Mouse (Mus musculus): ENCODE results near the gene Prl2b1.

The Prl2b1 gene

DNA sequence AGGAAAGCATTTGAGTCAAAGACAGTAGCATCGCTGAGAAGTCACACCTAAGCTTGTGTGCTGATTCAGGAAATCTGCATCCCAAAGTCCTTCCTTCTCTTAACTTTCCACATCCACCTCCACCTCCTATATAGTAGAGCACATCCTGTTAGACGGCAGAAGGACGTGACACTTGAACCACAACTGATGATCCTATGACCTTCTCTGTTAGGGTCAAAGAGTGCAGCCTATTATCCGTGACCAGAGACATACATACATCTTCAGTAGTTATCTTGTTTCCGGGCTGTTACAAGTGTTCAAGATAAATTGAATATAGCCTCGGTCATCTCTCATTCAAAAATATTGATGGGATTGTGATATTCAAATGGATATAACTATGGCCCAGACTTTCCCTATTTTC is at the start of gene Prl2b1:
Gene Prl2b1 (minus strand): TSS at position 101 of the 400 bp plus-strand sequence.
- DNase-seq, result no peak

DNA sequence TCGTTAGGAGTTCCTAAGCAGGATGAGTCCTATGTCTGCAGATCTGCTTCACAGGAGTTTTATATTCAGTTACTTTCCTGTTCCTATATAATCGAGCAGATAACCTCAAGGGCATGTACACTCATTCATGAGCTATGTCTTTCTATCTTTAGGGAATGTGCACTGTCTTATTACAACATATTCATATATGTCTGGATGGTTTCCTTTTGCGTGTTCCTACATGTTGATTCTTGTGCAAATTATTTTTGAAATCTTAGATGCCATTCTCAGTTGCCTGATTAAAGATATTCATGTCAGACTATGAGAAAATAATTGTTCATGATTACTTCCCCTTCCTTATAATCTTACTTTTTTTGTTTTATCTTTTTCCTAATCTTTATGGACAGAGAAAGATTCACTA is 47.9 kb upstream of the Prl2b1 start, which contains the start of gene Prl8a6:
Gene Prl8a6 (minus strand): TSS at position 101 of the 400 bp plus-strand sequence.
- no peak for DNase-seq

DNA sequence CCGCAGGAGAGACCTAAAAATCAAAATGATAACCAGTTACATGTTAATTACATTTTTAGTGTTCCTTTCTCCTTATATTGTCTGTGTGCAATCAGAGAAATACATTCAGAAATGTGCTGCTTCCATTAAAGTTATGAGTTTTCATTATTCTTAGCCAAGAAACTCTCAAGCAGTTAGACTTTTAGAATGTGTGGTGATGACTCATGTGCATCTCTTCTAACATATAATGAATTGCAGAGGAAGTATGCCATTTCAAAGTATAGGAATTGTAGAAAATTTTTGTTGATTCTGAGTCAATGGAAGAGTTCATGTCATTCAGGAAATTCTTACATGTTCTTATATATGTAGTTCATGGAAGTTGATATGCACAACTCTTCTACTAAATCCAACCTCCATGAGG is 42.5 kb upstream of the Prl2b1 start:
- no peak for DNase-seq

DNA sequence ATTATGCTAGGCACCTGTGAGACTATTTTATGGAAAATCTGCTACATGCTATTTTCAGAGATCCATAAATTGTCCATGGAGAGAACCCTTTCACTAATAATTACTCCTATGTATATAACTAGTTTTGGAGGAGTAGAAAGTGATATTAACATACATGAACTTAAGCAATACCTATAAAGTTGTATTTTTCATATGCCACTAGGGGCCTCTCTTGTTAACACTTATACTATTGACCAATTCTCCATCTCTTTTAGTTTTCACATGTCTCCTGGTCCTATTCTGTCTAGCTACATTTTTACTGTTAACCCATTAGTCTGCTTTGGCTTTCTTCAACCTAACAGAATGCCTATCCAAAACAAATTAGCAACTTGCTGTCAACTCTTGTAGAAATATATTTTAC is 23.0 kb upstream of the Prl2b1 start:
- no peak for DNase-seq

DNA sequence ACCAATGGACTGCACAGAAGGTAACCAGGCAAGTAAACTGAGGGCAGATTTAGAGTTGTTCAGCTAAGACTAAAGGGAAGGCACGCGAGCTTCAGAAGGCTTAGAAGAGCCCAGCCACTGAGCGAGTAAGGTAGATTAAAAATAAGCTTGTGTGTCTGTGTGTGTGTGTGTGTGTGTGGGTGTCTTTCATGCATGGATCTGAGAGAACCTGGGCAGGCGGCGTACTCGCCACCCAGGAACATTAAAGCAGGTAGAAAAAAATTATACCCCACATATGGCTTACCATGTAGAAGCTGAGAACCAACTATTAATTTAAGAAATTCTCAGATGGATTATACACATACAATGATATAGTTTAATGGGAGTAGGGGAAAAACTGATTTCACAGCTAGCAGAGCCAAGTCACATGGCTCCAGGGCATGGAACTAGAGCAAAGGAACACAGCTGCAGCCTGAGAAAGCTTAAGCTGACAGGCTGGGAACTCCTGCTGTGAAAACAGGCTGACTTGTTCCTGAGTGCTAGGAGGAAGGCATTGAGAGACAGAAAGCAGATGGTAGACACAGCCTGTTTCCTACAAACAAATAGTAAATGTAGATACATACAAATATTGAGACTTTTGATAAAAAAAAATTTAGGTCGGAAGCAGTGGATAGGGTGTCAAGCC is 8.5 kb upstream of the Prl2b1 start:
- DNase-seq, result peak; percentile 53 to 74

DNA sequence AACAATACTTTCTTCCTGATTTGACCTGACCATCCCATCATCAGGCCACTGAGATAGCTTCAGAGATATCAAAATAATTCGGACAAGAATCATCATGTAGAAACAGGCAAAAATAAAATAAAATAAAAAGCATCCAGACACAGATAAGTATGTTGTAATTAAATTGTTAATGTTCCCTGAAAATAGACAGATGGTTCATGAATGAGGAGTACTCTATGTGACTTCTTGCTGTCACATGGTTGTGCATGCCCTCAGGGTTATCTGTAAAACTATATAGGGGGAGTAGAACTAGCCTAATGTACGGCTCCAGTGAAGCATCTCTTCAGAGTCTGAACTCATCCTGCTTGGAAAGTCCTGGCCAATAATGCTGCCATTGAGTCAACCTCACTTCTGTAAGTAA is 45.3 kb downstream of the Prl2b1 start, which contains the start of gene Prl8a2:
Gene Prl8a2 (plus strand): TSS at position 301 of the 400 bp plus-strand sequence.
- DNase-seq, result no peak

DNA sequence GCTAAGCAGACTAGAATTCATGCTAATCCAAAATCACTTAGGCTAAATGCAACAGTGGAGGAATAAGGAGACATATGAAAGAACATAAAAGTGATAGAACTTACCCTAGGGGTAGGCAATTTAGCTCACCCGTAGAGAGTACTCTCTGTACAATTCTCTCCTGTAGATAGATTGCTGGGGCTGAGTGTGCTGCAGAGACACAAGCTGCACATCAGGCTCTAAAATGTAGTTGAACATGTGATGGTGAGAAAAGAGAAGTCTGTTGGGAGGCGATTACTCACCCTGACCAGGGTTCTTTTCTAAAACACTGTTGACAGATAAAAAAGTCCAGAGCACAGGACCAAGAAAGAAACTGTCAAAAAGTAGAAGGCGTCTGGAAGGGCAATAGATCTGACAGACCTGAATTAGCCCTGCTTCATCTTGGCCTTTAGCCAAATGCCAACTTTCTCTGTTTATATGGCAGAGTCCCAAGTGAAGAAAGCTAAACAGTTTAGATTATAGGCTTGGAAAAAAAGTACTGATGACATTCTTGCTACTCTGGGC is 47.8 kb downstream of the Prl2b1 start:
- no peak for DNase-seq

DNA sequence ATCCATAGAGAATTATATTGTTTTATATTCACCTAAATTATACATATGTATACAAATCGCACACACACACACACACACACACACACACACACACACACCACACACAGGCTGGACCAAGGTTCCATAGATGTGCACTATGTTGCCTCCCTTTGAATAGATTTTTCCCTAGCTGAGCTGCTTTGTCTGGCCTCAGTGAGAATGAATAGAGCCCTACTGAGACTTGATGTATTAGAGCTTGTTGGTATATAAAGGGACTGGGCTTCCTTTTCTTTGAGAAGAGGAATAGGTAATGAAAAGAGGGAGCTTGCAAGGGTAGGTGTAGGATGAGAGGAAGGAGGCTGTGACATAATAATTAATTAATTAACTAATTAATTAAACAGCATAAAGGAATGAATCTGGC is 55.7 kb downstream of the Prl2b1 start:
- DNase-seq, result no peak
